Mouse (Mus musculus) cerebellum, adult (tissue): ENCODE results near the gene Edrf1.
"Not testable (repeated sequence)": the region's sequence is repeated elsewhere in the genome, so short reads cannot be mapped to it uniquely, and the experiment has no call there.

Source experiments
- ATAC-seq: cut with Nextera tagmentation; 2 replicates; pipeline ENCODE4 v1.9.2; 2017; ENCODE audit warnings: mild to moderate bottlenecking, moderate library complexity, mixed read lengths; ENCODE audit not compliant: insufficient number of reproducible peaks, low FRiP score, low TSS enrichment

Edrf1 gene

GRCm38 (mm10) chr7:133638306-133638705, 963 bp downstream of the Edrf1 start:
- no peak for ATAC-seq

- ATAC-seq: no peak
Observed at GRCm38 (mm10) chr7:133638821-133639220, 1.5 kb downstream of the Edrf1 start.

GRCm38 (mm10) chr7:133645716-133646115, 8.4 kb downstream of the Edrf1 start:
- no peak for ATAC-seq

GRCm38 (mm10) chr7:133662467-133662866, 25.1 kb downstream of the Edrf1 start:
- ATAC-seq: no peak

- no peak for ATAC-seq
Observed at GRCm38 (mm10) chr7:133669071-133669470, 31.7 kb downstream of the Edrf1 start.

- ATAC-seq: no peak
Observed at GRCm38 (mm10) chr7:133669946-133670345, 32.6 kb downstream of the Edrf1 start.

- no peak for ATAC-seq
Observed at GRCm38 (mm10) chr7:133670846-133671245, 33.5 kb downstream of the Edrf1 start.

GRCm38 (mm10) chr7:133676002-133676401, 38.7 kb downstream of the Edrf1 start:
- no peak for ATAC-seq

GRCm38 (mm10) chr7:133678716-133679115, 41.4 kb downstream of the Edrf1 start:
- peak; percentile 54; the same call in 1 of the 2 replicates for ATAC-seq

- 0 out of 2 replicates have a peak, but pooled peaks have one; percentile 45 for ATAC-seq
Observed at GRCm38 (mm10) chr7:133679439-133679838, 42.1 kb downstream of the Edrf1 start.

GRCm38 (mm10) chr7:133679961-133680360, 42.6 kb downstream of the Edrf1 start, which contains the start of gene Mmp21:
Mmp21 (minus strand) TSS chr7:133680061.
- ATAC-seq: no peak

- no peak for ATAC-seq
Observed at GRCm38 (mm10) chr7:133683626-133684025, 46.3 kb downstream of the Edrf1 start.

GRCm38 (mm10) chr7:133684110-133684509, 46.8 kb downstream of the Edrf1 start:
- no peak for ATAC-seq

GRCm38 (mm10) chr7:133684701-133685100, 47.4 kb downstream of the Edrf1 start:
- ATAC-seq: no peak

- not testable (repeated sequence) for ATAC-seq
Observed at GRCm38 (mm10) chr7:133685644-133686043, 48.3 kb downstream of the Edrf1 start.

- no peak for ATAC-seq
Observed at GRCm38 (mm10) chr7:133698021-133698709, 60.8 kb downstream of the Edrf1 start.

- ATAC-seq: no peak
Observed at GRCm38 (mm10) chr7:133699885-133700284, 62.5 kb downstream of the Edrf1 start.

GRCm38 (mm10) chr7:133701366-133701765, 64.0 kb downstream of the Edrf1 start:
- no peak for ATAC-seq

GRCm38 (mm10) chr7:133702333-133702732, 65.0 kb downstream of the Edrf1 start:
- no peak for ATAC-seq

GRCm38 (mm10) chr7:133703906-133704305, 66.6 kb downstream of the Edrf1 start:
- no peak for ATAC-seq

GRCm38 (mm10) chr7:133707301-133707700, 70.0 kb downstream of the Edrf1 start:
- ATAC-seq: no peak

GRCm38 (mm10) chr7:133715387-133715786, 78.0 kb downstream of the Edrf1 start:
- no peak for ATAC-seq
